Mouse (Mus musculus): Measurements from ENCODE around the gene Cldn14.
A peak's percentile ranks its signal among the peaks of the same experiment; 100 is the strongest.
"Not testable (repeated sequence)": the region's sequence is repeated elsewhere in the genome, so short reads cannot be mapped to it uniquely, and the experiment has no call there.

The Cldn14 gene

DNA sequence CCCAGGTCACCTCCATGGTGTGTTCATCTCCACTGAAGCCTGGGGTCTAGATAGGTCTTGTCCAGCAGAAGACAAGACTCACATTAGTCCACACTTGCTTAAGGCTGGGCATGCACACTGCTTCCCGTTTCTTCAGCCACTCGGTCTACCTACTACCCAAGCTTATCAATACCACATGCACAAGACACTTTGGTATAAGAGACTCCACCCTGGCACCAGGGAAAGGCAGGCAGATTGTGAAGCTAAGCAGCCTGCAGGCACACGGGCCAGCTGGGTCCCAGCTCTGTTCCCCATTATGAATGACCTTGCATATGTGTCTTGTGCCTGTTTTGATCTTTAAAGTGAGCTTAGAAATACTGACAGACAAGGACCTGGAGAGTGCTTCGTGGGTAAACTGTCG lies 719 bp upstream of the Cldn14 start:
- DNase-seq (ENCODE audit: low spot score in 2 of 2): no peak

DNA sequence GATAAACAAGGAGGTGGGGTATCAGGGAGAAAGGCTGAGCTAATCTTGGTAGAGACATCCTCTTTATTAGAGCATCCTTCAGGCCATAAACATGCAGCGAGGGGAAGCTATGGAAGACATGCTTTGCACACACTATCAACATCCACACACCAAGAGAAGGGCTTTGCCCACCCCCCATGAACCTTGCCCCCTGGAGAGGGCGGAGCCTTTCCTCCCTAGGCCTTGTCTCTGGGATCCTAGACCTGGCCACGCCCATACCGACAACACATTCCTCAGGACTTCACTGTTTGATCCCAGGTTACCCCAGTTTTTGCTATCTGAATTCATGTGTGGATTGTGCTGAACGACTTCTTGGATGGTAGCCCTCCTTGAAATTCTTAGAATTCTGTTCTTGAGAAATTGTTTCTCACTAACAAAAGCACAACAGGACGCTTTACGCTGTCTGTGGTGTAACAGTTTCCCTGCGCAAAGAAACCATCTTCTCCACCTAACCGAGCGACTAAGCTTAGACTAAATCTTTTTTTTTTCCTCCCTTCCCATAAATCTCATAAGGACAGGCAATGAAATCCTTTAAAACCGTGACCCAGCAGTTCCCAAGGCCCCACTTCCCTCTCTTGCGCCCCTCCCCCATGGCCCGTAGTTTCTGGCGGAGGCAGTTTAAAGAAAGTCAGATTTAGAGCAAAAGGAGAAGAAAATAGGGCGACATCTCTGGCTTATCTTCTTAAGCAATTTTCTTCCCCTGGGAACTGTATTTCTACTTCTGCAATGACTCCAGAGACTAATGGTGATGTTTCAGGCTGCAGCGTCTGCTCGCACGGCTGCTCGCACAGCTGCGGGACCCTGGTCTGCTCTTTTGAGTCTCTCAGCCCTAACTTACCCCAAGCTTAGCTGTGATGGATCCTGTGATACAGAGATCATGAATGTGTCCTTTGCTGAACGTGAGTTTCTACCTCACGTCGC lies 1.7 kb downstream of the Cldn14 start:
- DNase-seq (ENCODE audit: low spot score in 2 of 2): peak in 1 of 2 experiments; percentile 18

DNA sequence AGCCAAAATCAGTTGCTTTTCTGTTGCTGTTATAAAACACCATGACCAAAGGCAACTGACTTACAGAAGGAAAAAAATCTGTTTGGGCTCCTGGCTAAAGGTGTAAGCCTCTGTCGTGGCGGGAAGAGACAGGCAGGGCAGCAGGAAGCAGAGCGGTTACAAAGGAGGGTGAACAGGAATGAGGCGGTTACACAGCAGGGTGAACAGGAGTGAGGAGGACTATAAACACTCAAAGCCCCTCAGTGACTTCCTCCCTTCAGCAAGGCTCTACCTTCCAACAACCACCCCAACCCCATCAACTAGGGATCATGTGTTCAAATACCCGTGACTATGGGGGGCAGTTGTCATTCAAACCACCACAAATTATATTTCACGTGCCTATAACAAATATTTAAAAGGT lies 5.2 kb downstream of the Cldn14 start:
- DNase-seq (ENCODE audit: low spot score in 2 of 2): no peak

DNA sequence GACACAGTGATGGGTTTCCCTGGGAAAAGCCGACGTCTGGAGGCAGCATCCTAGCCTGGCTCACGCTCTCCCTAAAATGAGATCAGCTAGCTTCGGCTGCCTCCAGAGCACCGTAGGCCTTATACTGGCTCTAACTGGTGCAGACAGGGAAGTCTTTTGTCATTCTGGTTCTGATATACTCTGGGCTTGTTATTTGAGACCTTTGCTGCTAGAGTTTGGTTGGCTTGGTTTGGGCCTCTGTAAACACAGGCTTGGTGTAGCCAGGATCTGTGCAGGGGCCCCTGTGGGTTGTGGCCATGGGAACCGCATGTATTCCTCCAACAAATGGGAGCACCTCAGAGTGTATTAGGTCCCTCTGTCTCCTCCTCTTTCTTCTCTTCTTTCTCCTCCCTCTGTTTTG lies 7.3 kb downstream of the Cldn14 start:
- no peak for DNase-seq (ENCODE audit: low spot score in 2 of 2)

DNA sequence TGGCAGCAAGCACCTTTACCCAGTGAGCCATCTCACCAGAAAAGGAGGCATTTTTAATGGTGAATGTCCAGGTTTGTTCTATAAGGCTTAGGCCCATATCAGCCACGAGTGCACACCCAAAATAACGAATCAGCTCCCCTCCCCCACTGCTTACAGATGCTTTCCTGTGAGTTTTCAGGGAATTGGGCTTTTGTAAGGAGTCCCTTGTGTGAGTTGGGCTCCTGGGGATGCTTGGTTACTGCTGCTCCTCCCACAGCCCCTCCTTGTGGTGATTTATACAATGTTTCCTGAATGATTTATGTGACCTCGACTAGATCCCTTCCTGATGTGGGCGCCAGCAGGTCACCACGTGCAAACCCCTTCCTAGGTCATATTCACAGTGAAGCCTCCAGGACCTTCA lies 9.7 kb downstream of the Cldn14 start:
- DNase-seq (ENCODE audit: low spot score in 2 of 2): no peak

DNA sequence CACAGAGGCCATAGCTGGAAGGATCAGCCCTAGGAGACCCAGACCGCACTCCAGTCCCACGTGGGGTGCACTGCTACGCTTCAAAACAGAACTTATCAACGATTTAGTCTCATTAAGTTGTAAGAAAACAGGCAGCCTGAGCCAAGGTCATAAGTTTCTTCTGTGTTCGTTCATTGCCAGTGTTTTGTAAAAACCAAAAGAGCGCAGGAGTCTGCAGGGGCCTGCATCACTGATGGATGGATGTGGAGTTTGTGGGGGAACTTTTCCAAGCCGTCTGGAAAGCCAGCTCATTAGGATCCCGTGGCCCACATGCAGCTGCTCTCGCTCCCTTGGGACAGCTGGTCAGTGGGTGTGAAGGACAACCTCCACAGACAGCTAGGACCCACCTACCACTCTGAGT lies 25.1 kb downstream of the Cldn14 start:
- no peak for DNase-seq (ENCODE audit: low spot score in 2 of 2)

DNA sequence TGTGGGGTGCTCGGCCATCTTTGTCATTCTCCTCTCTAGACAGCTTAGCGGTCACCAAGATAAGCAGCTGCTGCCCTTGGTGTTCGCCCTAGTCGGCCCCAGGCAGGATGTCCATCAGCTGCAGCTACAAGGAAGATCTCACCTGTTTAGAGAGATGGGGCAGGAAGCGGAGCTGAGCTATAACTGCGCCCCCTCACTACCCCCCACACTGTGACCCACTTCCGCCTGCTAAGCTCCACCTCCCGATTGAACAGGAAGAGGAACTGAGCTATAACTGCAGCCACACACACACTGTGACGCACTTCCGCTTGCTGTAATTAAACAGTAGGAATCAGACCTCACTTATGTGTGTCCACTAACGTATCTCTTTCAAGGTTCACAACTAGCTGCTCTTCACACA lies 26.3 kb downstream of the Cldn14 start:
- DNase-seq (ENCODE audit: low spot score in 2 of 2): peak; percentile 36 to 39

DNA sequence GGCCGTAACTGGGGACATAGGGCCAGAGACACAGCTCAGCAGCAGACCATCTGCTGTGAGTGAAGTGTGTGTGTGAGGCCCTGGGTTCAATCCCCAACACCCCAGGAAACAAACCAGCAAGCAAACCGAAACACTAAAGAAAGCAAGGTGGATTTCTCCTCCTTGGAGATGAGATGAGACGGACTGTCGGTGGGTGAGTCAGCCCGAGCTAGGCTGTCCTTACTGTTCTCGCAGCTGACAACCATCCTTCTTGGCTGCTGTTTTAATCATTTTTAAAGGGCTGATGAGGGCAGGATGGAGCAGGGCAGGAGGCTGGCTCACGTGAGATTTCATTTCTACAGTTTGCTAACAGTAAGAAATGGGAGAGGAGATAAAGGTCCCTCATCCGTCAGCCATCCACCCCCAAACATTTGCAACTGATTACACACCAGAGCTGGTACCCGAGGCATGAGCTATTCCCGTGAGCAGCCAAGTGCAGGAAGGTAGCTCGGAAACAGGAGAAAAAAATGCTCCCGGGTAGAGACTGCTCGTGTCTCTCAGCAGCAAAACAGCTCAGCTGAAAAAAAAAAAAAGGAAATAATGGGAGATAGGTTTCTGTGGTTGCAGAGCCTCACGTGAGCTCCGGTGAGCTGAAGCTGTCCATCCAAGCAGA lies 27.3 kb downstream of the Cldn14 start:
- DNase-seq (ENCODE audit: low spot score in 2 of 2): no peak

DNA sequence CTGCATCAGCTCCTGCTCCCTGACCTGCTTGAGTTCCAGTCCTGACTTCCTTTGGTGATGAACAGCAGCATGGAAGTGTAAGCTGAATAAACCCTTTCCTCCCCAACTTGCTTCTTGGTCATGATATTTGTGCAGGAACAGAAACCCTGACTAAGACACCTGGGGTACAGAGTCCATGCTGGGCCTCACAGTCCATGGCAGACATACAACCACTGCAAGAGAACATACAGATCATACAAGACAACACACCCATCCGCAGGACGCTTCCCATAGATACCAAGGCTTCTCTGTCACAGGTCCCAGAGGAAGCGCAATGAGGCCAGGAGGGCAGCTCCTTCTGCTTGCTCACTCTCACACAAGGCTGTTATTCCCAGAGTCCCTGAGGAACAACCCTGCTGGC lies 28.3 kb downstream of the Cldn14 start:
- DNase-seq (ENCODE audit: low spot score in 2 of 2): not testable (repeated sequence)

DNA sequence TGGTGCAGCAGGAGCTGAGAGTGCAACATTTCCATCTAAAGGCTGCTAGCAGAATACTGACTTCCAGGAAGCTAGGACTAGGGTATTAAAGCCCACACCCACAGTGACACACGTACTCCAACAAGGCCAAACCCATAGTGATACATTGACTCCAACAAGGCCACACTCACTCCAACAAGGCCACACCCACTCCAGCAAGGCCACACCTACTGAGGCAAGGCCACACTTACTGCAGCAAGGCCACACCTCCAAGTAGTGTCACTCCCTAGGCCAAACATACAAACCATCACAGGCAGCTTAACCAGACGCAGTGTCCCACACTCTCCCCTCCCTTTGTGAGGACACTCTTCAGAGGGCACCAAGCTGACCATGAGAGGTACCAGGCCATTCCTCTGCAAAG lies 29.3 kb downstream of the Cldn14 start:
- no peak for DNase-seq (ENCODE audit: low spot score in 2 of 2)

DNA sequence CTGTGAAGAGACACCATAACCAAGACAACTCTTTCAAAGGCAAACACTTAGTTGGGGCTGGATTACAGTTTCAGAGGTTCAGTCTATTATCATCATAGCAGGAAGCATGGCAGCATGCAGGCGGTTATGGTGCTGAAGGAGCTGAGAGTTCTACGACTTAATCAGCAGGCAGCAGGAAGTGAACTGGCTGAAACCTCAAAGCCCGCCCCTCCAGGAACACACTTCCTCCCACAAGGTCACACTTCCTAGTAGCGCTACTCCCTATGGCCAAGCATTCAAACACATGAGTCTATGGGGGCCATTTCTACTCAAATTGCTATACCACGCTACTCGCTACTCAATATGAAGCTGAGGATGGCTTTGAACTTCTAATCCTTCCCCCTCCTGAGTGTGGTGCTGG lies 31.1 kb downstream of the Cldn14 start:
- DNase-seq (ENCODE audit: low spot score in 2 of 2): peak in 1 of 2 experiments; percentile 16

DNA sequence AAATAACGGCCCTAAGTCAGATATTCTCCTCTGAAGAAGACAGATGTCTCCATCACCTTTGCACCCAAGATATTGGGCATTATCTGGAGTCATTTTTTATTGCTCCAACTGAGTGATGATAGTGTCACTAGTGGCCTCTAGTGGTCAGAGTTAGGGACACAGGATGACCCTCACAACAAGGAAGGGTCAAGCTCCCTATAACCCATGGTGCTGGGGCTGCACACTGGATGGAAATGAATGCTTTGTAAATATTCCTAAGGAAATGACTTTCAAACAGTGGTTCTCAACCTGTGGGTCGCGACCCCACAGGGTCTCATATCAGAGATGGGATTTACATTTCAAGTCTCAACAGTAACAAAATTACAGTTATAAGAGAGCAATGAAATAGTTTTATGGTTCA lies 31.7 kb downstream of the Cldn14 start:
- no peak for DNase-seq (ENCODE audit: low spot score in 2 of 2)

DNA sequence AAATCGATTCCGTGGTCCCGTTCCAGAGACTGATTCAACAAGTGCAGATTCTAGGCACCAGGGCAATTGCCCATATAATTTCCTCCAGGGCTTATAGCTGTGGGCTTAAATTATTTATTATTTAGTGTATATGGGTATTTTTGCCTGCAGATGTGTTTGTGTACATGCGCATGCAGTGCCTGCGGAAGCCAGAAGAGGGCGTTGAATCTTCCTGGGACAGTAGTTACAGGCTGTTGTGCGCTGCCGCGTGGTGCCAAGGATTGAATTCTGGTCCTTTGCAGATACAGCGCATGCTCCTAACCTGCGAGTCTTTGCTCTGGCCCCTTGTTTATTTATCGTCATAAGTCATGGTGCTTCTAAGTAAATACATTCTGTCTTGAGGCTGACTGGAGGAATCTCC lies 33.2 kb downstream of the Cldn14 start:
- DNase-seq (ENCODE audit: low spot score in 2 of 2): no peak

DNA sequence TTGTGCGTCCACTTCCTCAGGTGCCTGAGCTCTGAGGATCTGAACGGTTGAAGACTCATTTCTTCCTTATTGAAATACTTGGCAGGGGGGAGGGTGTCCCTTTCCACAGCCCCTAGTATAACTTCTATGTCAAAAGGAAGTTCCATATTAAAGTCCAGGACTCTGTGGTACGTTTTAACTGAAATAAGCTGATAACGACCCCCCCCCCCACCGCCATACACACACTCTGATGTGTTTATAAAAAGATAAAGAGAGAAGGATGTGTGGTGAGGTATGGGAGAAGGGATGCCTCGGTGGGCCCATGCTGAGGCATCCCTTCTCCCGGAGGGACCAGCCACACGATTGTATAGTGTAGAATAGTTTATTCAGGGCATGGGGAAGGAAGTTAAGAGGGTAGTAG lies 34.4 kb downstream of the Cldn14 start:
- no peak for DNase-seq (ENCODE audit: low spot score in 2 of 2)

DNA sequence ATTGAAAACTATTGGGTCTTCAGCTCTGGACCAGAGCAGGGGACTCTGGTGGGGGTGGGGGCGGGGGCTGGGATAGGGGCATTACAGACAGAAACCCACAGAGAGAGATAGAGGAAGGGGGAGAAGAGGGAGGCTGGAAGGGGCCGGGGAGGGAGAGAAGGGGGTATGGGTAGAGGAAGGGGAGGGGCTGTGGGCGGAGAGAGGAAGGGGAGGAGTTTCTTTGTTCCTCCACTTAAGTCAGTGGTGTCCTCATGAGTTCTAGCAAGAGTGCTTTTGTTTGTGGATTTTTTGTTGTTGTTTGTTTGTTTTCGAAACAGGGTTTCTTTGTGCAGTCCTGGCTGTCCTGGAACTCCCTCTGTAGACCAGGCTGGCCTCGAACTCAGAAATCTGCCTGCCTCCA lies 35.1 kb downstream of the Cldn14 start:
- DNase-seq (ENCODE audit: low spot score in 2 of 2): peak; percentile 54 to 55

DNA sequence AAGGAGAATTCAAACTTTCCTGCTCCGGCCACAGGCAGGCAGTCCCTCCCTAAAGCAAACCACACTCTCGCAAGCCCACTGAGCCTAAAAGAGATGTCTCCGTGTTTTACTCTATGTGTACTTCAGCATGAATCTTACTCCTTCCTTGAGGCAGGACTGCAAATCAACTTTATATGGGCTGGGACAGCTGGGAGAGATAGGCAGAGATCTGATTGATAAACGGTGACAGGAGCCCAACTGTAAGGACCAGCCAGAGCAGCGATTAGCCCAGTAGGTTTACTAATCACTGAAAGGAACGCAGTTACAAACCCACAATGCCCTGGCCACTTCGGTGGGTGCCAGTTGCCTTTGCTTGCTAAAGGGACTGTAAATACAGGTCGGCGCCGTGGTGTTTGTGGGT lies 35.5 kb downstream of the Cldn14 start:
- DNase-seq (ENCODE audit: low spot score in 2 of 2): no peak

DNA sequence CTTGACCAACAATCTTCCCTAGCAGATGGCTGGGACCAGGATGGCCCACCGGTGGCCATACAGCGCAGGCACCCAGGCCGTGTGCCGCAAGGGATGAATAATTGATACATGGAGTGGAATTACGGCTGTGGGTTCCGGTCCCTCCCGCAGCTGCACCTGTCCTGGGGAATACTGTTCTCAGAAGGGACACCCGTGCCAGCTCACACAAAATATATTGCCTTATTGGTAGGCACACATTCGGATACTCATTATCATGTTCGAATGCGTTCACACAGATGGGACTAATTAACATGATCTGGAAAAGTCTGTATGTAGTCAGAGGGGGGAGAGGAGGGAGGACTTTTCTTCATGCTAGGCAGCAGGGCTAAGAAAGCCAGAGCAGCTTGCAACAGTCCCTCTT lies 37.6 kb downstream of the Cldn14 start:
- DNase-seq (ENCODE audit: low spot score in 2 of 2): no peak

DNA sequence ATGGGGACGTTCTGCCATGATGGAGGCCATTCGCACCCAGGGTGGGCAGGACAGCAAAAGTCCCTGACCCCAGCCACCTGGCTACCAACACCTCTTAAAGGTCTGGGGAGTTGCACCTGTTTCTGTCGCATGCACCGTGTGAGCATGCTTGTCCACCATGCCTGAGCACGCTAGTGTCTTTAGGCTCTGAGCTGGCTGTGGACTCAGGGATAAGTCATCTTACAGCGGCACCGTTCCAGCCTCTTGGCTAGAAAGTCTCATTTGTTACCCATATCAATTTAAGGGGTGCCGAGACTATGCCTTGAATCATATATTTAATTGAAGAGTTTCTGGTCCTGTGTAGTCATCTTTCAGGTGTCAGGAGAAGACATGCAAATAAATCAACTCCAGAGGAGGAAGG lies 40.7 kb downstream of the Cldn14 start:
- DNase-seq (ENCODE audit: low spot score in 2 of 2): no peak

DNA sequence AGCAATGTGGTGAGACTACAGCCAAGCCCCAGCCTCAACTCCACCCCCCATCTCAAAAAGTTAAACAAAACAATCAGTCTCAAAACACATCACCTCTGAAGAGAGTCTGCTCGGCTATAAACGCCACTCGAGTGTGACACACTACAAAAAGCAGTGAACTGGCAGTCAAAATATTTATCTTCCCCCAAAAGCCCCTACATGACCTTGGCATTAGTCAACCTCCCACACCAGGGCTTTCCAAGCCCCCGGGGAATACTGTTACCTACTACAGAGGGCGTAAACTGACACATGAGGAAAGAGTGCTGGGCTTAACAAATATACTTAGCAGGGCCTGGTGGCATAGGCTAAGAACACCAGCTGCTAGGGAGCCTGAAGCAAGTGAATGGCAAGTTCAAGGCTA lies 46.4 kb downstream of the Cldn14 start:
- no peak for DNase-seq (ENCODE audit: low spot score in 2 of 2)

DNA sequence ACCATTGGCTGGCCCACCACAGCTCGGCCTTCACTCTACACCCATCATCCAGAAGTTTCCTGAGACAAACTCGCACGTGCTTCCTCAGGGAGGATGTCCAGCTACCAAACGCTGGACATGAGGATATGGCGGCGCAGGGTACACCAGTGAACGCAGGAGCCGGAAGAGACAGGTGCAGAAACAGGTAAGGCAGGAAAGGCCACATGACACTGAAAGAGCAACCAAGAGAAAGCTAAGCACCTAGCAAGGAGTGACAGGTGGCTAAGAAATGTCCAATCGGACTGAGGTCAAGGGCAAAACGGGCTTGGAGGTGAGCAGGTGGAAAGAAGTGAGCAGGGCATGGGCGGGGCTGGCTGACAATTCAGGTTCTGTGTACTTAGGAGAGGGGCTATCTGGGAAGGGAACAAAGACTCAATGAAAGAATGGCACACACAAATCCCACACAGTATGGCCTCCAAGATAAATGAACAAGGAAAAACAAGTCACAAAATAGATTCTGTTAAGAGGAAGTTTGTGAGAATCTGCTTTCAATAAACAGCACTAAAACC lies 47.5 kb downstream of the Cldn14 start:
- DNase-seq (ENCODE audit: low spot score in 2 of 2): no peak

DNA sequence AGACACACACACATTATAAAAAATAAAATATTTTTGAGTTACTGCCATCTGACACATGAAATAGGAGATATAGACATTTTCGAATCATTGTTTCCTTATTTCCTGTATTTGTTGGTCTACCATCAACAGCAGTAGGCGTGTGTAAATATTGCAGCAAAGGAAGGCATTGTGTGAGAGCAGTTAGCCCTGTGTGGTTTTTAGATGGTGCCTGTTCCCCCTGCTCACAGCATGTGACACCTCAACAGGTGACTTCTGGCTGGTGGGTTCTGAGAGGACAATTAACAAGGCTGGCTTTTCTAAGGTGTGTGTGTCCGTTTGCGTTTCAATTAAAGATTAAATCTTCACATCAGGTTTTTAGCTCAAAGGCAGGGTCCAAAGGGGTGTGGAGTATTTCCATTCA lies 48.1 kb downstream of the Cldn14 start:
- no peak for DNase-seq (ENCODE audit: low spot score in 2 of 2)

DNA sequence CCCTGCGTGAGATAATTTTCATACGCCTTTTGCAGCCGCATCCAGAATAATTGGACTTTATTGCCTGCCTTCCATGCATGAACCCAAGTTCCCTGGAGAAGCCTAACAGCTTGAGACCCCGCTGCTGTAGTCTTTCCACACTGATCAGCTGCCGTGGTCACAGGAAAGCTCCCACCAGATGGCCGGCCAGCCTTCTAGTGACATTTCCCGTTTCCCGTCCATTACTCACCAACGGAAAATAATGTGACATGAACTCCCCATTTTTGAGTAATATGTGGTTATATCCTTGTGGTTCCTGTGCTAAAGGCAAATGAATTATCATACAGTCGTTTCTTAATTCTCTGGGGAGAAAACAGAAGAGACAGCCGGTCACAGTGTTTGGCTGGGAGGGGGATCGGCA lies 51.2 kb downstream of the Cldn14 start:
- no peak for DNase-seq (ENCODE audit: low spot score in 2 of 2)

DNA sequence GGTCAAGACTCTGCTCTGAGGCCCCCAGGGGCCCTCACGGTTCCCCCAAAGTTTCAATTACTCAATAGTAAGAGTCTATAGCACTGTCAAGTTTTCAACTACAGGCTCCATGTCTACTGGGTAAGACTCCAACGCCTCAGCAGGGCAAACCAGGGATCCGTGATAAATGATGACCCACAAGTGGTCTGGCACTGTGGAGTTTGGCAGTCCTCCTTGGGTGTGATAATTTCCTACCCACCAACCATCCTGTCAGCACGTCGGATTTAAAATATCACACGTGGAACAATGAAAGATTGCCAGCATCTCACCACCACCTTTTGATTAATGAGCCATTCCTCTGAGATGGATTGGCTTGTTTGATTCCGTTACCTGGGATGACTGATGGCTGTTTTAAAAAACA lies 51.7 kb downstream of the Cldn14 start:
- DNase-seq (ENCODE audit: low spot score in 2 of 2): no peak
